Mouse (Mus musculus): ENCODE results near the gene Kif23. TPM values are rescaled to one million over a fixed set of nuclear protein-coding genes. Genes with fewer than 3 reads are reported as not detected.

Gene Kif23
- polyA plus RNA-seq, 1 experiment from 2014 or later: 122 TPM

DNA sequence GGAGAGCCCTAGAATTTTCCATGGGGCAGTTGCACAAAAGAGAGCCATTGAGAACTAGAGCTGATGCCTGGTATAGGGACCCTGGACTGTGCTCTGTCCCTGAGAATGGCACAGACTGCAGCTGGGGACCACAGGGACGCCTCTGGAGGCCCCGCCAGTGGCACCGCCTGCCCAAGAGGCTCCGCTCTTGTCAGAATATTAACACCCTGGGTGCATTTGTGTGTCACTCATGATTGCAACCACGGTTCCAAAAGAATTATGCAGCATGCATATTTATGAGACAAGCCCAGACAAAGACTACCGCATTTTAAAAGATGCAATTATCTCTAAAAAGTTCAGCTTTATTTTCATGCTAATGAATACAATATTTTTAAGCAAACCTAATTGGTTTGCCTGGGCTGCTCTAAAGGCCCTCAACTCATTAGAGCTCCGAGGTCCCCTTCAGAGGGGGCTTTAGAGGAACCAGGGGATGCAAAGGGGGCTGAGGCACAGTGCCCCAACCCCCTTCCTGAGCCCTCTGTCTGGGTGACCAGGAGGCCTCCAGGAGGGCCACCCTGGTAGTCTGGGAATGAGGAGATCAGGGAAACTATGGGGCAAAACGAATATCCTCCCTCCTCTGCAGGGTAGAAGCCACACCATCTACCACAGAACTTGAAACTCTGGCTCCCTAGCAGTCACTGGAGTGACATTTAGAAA is 74.2 kb downstream of the Kif23 start:
- Histone ChIP-seq H3K9ac (replicated peaks; ENCODE audit: low read length) (no peak overlapping the region), H3K27me3 (ENCODE audit: insufficient read depth, low read length) (no peaks in the 10 kb centered on the region), H3K4me1 (ENCODE audit: insufficient read depth, low read length) (peaks cover 26% of the 10 kb centered on the region), H3K4me3 (ENCODE audit: low read length) (no peak overlapping the region), H3K27ac (ENCODE audit: low read length) (no peak overlapping the region), H3K4me2 (replicated peaks; ENCODE audit: low read depth, low read length) (no peak overlapping the region), H3K36me3 (ENCODE audit: insufficient read depth, low read length) (no peaks in the 10 kb centered on the region), H3K9me3 (ENCODE audit: low read length) (peaks cover 8% of the 10 kb centered on the region; the same call in 1 of the 2 replicates)
- 71% methylated on average over 8 of the region's 8 CpGs for WGBS
- ATAC-seq (ENCODE audit: low FRiP score, low TSS enrichment): no peak

DNA sequence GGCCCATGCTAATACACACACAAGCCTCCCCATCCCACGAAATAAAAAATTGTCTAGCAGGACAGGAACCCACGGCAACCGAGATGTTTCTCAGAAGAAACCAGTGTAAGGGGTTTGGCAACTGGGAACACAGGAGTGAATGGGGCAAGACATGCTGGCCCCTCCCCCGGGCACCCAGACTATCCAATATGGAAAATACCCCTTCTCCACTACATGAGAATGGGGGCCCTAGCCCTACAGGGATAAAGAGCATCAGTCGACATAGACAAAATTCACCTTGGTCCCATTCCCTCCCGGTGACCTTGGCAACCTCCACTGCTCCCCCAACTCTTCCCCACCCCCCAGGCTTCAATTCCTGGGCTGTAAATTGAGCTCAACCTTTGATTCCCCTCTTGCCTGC is 74.7 kb downstream of the Kif23 start:
- no peak overlapping the region for H3K27ac ChIP-seq (ENCODE audit: low read length)

DNA sequence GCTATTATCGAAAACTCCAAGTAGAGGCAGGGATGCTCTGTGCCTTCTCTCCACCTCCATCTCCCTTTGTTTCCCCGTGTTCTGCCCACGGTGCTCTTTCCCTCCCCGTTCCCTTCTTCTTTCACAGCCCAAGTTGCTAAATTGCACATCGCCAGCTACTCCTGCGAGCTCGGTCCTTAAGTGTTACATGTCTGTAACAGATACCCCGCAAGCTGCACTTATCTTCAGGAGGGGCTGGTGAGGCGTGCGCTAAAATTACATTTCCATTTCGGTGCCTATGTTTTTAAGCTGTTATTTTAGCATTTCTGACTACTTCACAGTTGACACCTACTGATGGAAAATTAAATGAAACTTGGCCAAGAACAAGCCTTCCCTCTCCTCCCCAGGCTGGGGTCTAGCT is 78.9 kb downstream of the Kif23 start:
- no peak for ATAC-seq (ENCODE audit: low FRiP score, low TSS enrichment)
- Histone ChIP-seq H3K4me1 (ENCODE audit: insufficient read depth, low read length) (peaks cover 2% of the 10 kb centered on the region), H3K36me3 (ENCODE audit: insufficient read depth, low read length) (no peaks in the 10 kb centered on the region), H3K9ac (replicated peaks; ENCODE audit: low read length) (no peak overlapping the region), H3K9me3 (ENCODE audit: low read length) (peaks cover 8% of the 10 kb centered on the region; the same call in 1 of the 2 replicates), H3K4me3 (ENCODE audit: low read length) (no peak overlapping the region), H3K4me2 (replicated peaks; ENCODE audit: low read depth, low read length) (no peak overlapping the region), H3K27ac (ENCODE audit: low read length) (no peak overlapping the region), H3K27me3 (ENCODE audit: insufficient read depth, low read length) (no peaks in the 10 kb centered on the region)
- WGBS: 65% methylated on average over 11 of the region's 11 CpGs

More for the DNA sequence above, 74.7 kb downstream of the Kif23 start:
- ATAC-seq (ENCODE audit: low FRiP score, low TSS enrichment): no peak
- Histone ChIP-seq H3K4me2 (replicated peaks; ENCODE audit: low read depth, low read length) (no peak overlapping the region), H3K27me3 (ENCODE audit: insufficient read depth, low read length) (no peaks in the 10 kb centered on the region), H3K36me3 (ENCODE audit: insufficient read depth, low read length) (no peaks in the 10 kb centered on the region), H3K4me3 (ENCODE audit: low read length) (no peak overlapping the region), H3K9ac (replicated peaks; ENCODE audit: low read length) (no peak overlapping the region), H3K9me3 (ENCODE audit: low read length) (peaks cover 8% of the 10 kb centered on the region; the same call in 1 of the 2 replicates), H3K4me1 (ENCODE audit: insufficient read depth, low read length) (peaks cover 21% of the 10 kb centered on the region)
- 82% methylated on average over 6 of the region's 6 CpGs for WGBS

Other genes with a start within 250 kb of the Kif23 start
- 1,273 and 1,285 TPM in 2 replicates for gene Rplp1, start 32.2 kb downstream of the Kif23 start, polyA plus RNA-seq (2015; fragmentation: Nextera tagmentation; extraction: Ambion mirVana)
- 50.4 and 53.4 TPM in 2 replicates for gene Paqr5, start 80.1 kb upstream of the Kif23 start, polyA plus RNA-seq (2015; fragmentation: Nextera tagmentation; extraction: Ambion mirVana)
- 20.6 and 21.7 TPM in 2 replicates for gene Glce, start 175.9 kb upstream of the Kif23 start, polyA plus RNA-seq (2015; fragmentation: Nextera tagmentation; extraction: Ambion mirVana)